Mouse (Mus musculus): ENCODE data around the gene Med25. TPM values are rescaled to one million over a fixed set of nuclear protein-coding genes. Genes with fewer than 3 reads are reported as not detected.
"Not testable (repeated sequence)": the region's sequence is repeated elsewhere in the genome, so short reads cannot be mapped to it uniquely, and the experiment has no call there.

Gene Med25
- polyA plus RNA-seq, 1 experiment from 2014 or later: 179 TPM

DNA sequence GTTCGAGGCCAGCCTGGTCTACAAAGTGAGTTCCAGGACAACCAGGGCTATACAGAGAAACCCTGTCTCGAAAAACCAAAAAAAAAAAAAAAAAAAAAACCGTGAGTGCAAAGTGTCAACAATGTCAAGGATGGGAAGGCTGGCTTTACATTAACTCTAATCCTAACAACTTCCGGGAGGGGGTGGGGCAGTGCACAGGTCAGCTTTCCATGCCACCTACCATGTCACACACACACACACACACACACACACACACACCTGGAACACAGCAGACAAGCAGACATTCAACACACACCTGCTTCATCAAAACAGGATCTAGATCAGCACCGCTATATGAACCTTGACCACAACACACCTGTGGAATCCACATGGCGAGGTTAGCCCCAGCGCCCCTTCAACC is 2.3 kb downstream of the Med25 start:
- peak overlapping the region; percentile 92 for H3K4me3 ChIP-seq
- ATAC-seq (replicated peaks): no peak
- H3K27me3 ChIP-seq (replicated peaks): no peaks in the 10 kb centered on the region
- peaks cover 56% of the 10 kb centered on the region for H3K4me1 ChIP-seq
- H3K4me2 ChIP-seq: peak overlapping the region; percentile 93
- H3K9me3 ChIP-seq: no peaks in the 10 kb centered on the region
- 86% methylated on average over 6 of the region's 7 CpGs for WGBS
- H3K9ac ChIP-seq: no peak overlapping the region
- peaks cover 5% of the 10 kb centered on the region; the same call in 1 of the 2 replicates for H3K36me3 ChIP-seq (replicated peaks)
- no peak overlapping the region for H3K27ac ChIP-seq

DNA sequence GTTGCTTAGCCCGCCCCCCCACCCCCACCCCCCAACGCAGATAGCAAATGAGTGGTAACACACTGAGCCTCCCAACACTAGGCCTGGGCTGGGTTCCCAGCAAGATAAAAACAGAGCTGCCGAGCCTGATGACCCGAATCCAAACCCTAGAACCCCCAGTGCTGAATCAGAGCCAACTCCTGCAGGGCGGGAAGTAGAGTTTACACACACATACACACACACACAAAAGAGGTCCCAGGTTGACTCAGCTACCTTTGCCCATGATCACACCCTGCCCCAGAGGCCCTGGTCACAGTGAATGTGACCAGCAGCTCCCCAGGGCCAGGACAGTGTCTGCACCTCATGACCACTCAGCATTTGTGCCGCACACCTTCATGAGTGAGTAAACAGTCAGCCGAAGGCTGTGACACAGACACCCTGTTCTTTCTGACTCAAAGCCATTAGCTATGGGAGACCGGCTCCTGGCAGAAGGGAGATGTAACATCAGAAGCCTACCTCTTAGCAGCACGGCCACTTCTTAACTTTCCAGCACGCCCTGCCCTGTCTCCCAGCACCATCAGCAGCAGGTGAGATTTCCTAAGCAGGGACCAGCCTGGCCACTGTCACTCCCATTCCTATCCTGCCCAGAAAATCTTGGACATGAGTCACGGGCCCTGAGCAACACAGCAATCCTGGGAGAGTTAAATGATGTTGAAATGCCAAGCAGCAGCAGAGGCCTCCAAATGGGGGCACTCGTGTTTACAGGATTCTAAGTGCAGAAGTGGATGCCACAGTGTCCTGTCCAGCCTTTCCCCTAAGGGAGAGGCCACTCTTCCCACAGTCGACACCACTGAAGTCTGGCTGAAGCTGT is 4.0 kb downstream of the Med25 start:
- Histone ChIP-seq H3K9me3 (no peaks in the 10 kb centered on the region), H3K4me3 (no peak overlapping the region), H3K27me3 (replicated peaks) (no peaks in the 10 kb centered on the region), H3K9ac (no peak overlapping the region), H3K36me3 (replicated peaks) (peaks cover 18% of the 10 kb centered on the region; the same call in 1 of the 2 replicates), H3K4me2 (no peak overlapping the region), H3K4me1 (peaks cover 39% of the 10 kb centered on the region), H3K27ac (no peak overlapping the region)
- ATAC-seq (replicated peaks): no peak
- WGBS: 89% methylated on average over 13 of the region's 13 CpGs

DNA sequence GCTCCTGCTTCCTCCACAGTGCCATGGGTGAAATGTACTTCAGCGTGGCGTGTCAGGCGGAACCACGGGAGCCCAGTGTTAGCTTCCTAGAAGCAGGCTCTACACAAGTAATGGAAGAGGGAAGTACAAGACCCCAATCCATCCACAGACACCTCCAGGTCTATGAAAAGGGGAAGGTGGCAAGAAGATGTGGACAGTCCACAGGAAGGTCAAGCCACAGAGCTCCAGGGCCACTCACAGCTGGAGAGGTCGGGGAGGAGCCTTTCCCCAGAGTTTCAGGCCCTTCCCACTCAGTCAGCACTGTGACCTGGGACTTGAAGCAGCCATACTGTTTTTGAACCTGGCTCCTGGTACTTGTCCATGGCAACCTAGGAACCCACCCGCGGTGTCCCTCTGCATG is 5.5 kb downstream of the Med25 start:
- Histone ChIP-seq H3K27me3 (replicated peaks) (no peaks in the 10 kb centered on the region), H3K27ac (no peak overlapping the region), H3K9me3 (no peaks in the 10 kb centered on the region), H3K36me3 (replicated peaks) (peaks cover 31% of the 10 kb centered on the region), H3K4me3 (no peak overlapping the region), H3K4me1 (peaks cover 33% of the 10 kb centered on the region), H3K4me2 (no peak overlapping the region), H3K9ac (no peak overlapping the region)
- ATAC-seq (replicated peaks): no peak
- 90% methylated on average over 7 of the region's 7 CpGs for WGBS

DNA sequence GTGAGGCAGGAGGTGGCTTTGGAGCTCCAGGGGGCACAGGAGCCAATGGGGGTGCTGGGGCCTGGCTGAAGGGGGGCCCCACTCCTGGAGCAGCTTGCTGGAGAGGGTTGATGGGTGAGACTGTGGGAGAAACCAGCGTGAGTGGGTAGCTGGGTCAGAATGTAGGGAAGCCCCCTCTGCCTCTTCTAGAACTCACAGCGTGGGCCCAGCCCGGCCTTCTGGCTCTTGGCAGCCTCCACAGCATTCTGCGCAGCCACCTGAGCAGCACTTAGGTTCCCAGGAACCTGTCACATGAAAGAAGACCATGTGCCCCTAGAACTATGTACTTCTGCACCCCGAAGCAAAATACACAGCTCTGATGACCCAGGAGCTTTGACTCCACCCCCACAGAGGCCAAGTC is 7.9 kb downstream of the Med25 start:
- Histone ChIP-seq H3K9ac (no peak overlapping the region), H3K27ac (no peak overlapping the region), H3K4me1 (peaks cover 15% of the 10 kb centered on the region), H3K4me3 (no peak overlapping the region), H3K9me3 (no peaks in the 10 kb centered on the region), H3K27me3 (replicated peaks) (no peaks in the 10 kb centered on the region), H3K36me3 (replicated peaks) (peaks cover 53% of the 10 kb centered on the region), H3K4me2 (no peak overlapping the region)
- no peak for ATAC-seq (replicated peaks)
- 94% methylated on average over 5 of the region's 5 CpGs for WGBS

DNA sequence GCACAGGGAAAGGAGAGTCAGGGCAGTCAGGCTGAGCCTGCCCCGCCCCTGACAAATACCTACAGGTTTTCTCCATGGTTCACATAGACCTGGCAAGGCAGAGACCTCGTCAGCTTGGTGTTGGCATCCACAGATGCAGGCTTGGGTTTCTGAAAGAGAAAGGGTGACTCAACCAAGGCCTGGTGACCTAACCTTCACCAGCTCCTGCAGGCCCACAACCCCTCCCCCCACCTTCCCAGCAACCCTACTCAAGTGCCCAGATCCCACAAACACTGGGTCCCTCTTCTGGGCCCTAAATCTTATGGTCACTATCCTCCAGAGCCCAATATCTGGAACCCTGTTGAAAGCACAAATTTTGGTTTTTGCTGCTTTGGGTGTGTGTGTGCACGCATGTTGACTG is 9.5 kb downstream of the Med25 start:
- no peaks in the 10 kb centered on the region for H3K27me3 ChIP-seq (replicated peaks)
- no peaks in the 10 kb centered on the region for H3K4me1 ChIP-seq
- no peak overlapping the region for H3K27ac ChIP-seq
- peaks cover 63% of the 10 kb centered on the region for H3K36me3 ChIP-seq (replicated peaks)
- WGBS: 95% methylated on average over 3 of the region's 3 CpGs
- no peak overlapping the region for H3K4me2 ChIP-seq
- no peaks in the 10 kb centered on the region for H3K9me3 ChIP-seq
- ATAC-seq (replicated peaks): no peak
- no peak overlapping the region for H3K9ac ChIP-seq
- H3K4me3 ChIP-seq: no peak overlapping the region

DNA sequence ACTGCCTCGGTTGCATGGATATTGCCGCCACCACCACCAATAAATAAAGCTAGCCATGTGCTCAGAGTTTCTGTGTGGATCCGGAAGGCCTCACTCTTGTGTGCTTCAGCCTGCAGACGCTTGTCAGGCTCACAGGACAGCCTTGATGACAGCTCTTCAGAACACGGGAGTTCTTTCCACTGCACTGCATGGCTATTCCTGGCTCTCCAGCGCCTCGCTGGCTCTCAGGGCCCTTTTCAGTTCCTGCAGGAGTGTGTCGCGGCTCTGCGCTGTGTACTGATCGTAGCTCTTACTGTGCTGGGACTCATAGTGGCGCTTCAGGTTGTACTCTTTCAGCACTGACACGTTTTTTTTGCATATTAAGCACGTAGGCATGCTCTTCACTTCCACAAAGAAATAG is 14.7 kb downstream of the Med25 start:
- WGBS: 88% methylated on average over 14 of the region's 14 CpGs
- H3K27ac ChIP-seq: no peak overlapping the region
- no peak overlapping the region for H3K4me2 ChIP-seq
- no peaks in the 10 kb centered on the region for H3K27me3 ChIP-seq (replicated peaks)
- H3K4me1 ChIP-seq: no peaks in the 10 kb centered on the region
- H3K9ac ChIP-seq: no peak overlapping the region
- peaks cover 60% of the 10 kb centered on the region for H3K36me3 ChIP-seq (replicated peaks)
- H3K4me3 ChIP-seq: no peak overlapping the region
- no peak for ATAC-seq (replicated peaks)
- no peaks in the 10 kb centered on the region for H3K9me3 ChIP-seq

DNA sequence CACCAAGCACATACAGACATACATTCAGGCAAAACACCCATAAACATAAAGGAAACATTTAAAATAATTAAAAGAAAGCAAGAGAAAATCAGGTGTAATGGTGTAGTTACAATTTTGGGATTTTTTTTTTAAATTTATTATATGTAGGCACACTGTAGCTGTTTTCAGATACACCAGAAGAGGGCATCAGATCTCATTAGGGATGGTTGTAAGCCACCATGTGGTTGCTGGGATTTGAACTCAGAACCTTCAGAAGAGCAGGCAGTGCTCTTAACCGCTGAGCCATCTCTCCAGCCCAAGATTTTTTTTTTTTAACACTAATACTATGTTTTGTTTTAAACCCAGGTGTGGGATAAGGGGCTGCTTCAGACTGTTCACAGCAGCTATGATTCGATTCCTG is 20.7 kb downstream of the Med25 start:
- H3K4me2 ChIP-seq; H3K9ac ChIP-seq; ATAC-seq (replicated peaks); H3K27me3 ChIP-seq (replicated peaks); H3K4me3 ChIP-seq; H3K9me3 ChIP-seq; H3K36me3 ChIP-seq (replicated peaks); H3K27ac ChIP-seq: not testable (repeated sequence)
- H3K4me1 ChIP-seq: peaks cover 25% of the 10 kb centered on the region
- WGBS: 94% methylated on average over 2 of the region's 2 CpGs

DNA sequence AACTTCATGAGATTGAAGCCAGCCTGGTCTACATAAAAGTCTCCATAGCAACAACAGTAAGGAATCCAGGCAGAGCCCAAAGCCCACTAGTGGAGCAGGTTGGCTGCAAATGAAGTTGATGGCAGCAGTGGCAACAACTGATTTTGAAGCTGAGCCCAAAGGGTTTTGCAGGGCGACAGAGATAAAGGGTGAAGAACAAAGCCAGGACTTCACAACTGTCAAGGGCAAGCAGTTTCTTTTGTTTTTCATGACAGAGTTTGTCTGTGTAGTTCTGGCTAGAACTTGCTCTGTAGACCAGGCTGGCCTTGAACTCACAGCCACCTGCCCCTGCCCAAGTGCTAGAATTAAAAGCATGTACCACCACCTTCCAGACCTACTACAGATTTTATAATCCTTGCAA is 21.3 kb downstream of the Med25 start:
- Histone ChIP-seq H3K9ac (no peak overlapping the region), H3K4me2 (no peak overlapping the region), H3K36me3 (replicated peaks) (peaks cover 1% of the 10 kb centered on the region; the same call in 1 of the 2 replicates), H3K9me3 (no peaks in the 10 kb centered on the region), H3K27me3 (replicated peaks) (no peaks in the 10 kb centered on the region), H3K27ac (no peak overlapping the region), H3K4me1 (peaks cover 31% of the 10 kb centered on the region), H3K4me3 (no peak overlapping the region)
- 19% methylated on average over 1 of the region's 1 CpGs for WGBS
- no peak for ATAC-seq (replicated peaks)

DNA sequence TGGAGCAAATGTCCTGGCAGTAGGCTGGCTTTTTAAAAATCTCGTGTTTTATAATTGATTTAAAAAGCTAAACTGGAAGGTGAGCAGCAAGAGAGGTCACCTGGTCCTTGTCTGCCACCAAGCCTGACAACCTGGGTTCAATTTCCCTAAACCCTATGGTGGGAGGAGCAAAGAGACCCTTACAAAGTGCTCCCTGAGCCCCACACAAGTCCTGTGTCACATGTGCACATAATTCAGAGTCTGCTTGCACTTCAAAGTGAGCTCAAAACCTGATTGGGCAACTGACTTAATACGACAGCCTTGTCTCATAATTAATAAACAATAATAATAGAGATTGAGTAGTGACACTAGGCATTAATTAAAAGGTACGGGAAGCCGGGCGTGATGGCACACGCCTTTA is 21.9 kb downstream of the Med25 start:
- H3K27ac ChIP-seq: peak overlapping the region; percentile 100
- no peaks in the 10 kb centered on the region for H3K27me3 ChIP-seq (replicated peaks)
- peak overlapping the region; percentile 93; the same call in 1 of the 2 replicates for H3K4me3 ChIP-seq
- H3K4me1 ChIP-seq: peaks cover 36% of the 10 kb centered on the region
- peak overlapping the region; percentile 82 for H3K4me2 ChIP-seq
- H3K36me3 ChIP-seq (replicated peaks): no peaks in the 10 kb centered on the region
- WGBS: 87% methylated on average over 6 of the region's 6 CpGs
- no peaks in the 10 kb centered on the region for H3K9me3 ChIP-seq
- no peak for ATAC-seq (replicated peaks)
- peak overlapping the region; percentile 26 for H3K9ac ChIP-seq

DNA sequence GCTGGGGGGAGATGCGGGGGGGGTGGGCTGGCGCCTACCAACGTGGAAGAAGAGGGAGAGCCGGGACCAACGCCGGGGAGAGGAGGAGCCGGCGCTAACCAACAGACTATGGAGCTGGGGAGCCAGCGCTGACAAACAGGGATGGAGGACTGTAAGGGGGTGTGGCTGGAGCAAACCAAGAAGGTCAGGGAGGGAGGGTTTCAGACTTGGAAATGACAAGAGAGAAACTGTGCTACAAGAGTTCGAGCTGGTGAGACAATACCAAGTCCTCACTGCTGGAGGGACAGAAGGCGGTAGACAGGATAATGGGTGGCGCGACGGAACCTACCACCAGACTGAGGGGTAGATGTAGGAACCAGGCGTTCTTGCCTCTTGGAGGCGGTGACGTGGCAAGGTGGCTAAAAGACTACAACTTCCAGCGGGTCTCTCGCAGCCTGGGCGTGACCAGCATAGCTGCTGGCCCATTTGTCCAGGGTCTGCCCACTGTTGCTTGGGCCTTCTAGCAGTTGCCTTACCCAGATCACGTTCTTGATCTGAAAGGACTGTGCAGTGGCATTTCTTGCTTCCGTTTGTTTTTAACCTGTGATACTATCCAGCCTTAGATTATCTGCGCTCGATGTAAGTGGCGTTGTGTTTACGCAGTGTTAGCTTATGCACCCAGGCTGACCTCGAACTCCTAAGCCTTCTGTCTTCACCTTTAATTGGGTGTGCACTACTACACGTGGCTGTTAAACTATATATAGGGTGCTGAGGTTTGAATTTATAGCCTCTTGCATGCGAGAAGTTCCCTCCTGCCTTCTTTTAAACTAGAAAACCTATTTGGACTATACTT is 22.6 kb downstream of the Med25 start, which contains the start of gene Ptov1:
Ptov1 (minus strand) TSS at position 92 of the 832 bp plus-strand sequence.
- H3K27me3 ChIP-seq (replicated peaks): no peaks in the 10 kb centered on the region
- peaks cover 43% of the 10 kb centered on the region for H3K4me1 ChIP-seq
- H3K36me3 ChIP-seq (replicated peaks): no peaks in the 10 kb centered on the region; the same call in 1 of the 2 replicates
- WGBS: 9% methylated on average over 29 of the region's 29 CpGs
- H3K9me3 ChIP-seq: no peaks in the 10 kb centered on the region
- peak within 1 kb of the TSS; percentile 82 for H3K4me2 ChIP-seq
- H3K4me3 ChIP-seq: peak within 1 kb of the TSS; percentile 93
- peak within 1 kb of the TSS; percentile 99 for H3K9ac ChIP-seq
- ATAC-seq (replicated peaks): peak; percentile 96
- peak within 1 kb of the TSS; percentile 100 for H3K27ac ChIP-seq

DNA sequence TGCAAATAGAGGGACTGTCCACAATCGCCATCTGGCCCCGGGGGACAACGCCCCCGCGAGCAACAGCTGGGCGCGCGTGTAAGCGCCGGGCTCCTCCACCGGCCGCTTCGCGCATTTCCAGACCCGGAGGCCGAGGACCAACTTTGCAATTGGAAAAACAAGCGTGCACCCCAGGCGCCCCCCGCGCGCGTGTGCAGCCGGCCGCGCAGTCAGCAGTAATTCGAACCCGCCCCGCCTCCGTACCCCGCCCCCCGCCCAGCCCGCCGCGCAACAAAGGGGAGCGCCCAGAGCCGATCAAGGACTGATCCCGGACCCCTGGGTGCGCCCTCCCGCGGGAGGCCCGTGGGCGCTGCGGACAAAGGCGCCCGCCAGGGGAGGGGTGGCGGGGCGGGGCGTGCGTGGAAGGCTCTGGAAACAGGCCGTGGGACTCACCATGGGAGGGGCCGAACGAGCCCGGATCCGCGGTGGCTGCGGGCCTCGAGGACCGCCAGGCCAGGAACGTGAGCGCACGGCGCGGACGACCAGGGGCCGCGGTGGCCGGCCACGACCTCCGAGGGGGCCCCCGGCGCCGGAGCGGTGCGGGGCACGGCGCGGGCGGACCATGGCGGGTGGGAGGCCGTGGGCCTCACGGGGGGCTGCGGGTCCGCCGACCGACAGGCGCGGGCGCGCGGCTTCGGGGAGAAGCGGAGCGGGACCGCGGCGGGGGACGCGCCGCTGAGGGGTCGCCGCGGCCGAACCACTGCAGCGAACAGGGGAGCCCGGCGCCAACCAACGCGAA is 23.4 kb downstream of the Med25 start:
- peak; percentile 21 for ATAC-seq (replicated peaks)
- Histone ChIP-seq H3K9me3 (no peaks in the 10 kb centered on the region), H3K4me3 (peak overlapping the region; percentile 93), H3K9ac (peak overlapping the region; percentile 99), H3K4me1 (peaks cover 44% of the 10 kb centered on the region), H3K4me2 (peak overlapping the region; percentile 82), H3K27ac (peak overlapping the region; percentile 100), H3K27me3 (replicated peaks) (no peaks in the 10 kb centered on the region), H3K36me3 (replicated peaks) (peaks cover 5% of the 10 kb centered on the region)
- WGBS: under 1% methylated on average over 102 of the region's 108 CpGs

DNA sequence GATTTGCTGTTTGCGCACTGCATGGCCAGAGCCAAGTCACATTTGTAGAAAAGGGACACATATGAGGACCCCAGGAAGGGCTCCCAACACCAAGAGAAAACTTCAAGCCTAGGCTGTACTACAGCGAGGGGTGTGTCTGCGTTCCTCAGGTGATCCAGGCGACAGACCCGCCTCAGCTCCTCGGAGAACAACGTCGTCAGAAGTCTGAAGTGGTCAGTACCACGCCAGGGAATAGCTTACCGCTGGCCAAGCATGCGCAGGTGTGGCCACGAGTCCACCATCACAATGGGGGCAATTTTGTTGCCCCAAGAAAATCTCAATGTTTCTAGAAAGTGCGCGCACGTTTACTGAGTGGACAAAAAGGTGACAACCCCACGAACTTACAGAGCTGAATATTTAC is 24.0 kb downstream of the Med25 start:
- Histone ChIP-seq H3K9me3 (no peaks in the 10 kb centered on the region), H3K36me3 (replicated peaks) (peaks cover 12% of the 10 kb centered on the region), H3K4me1 (peaks cover 44% of the 10 kb centered on the region), H3K27ac (peak overlapping the region; percentile 100), H3K27me3 (replicated peaks) (no peaks in the 10 kb centered on the region), H3K9ac (peak overlapping the region; percentile 99), H3K4me3 (peak overlapping the region; percentile 93), H3K4me2 (peak overlapping the region; percentile 82)
- ATAC-seq (replicated peaks): no peak
- WGBS: 4% methylated on average over 16 of the region's 16 CpGs
